Mouse (Mus musculus) regulatory T cell (primary cell): ENCODE results near the gene Selenov.

Experiments
- in situ Hi-C: fragments of 300-600 bp; cut with MboI, MseI; formaldehyde crosslinking; loops from one replicate; pipeline ENCODE4 v1.15.1; 2025; ENCODE audit warnings: high pct_unique_total_duplicates

Selenov gene

GRCm38 (mm10) chr7:28298837-28299625 is 8.0 kb upstream of the Selenov start:
- in situ Hi-C loops = no loop called here

GRCm38 (mm10) chr7:28294481-28294880 is 3.5 kb upstream of the Selenov start:
- in situ Hi-C loops = loop anchor here (5.0 kb wide), 1 partner anchor 87 kb away; no protein-coding TSS in a partner anchor

- in situ Hi-C loops = loop anchor here (5.0 kb wide), 1 partner anchor 83 kb away; no protein-coding TSS in a partner anchor
Observed at GRCm38 (mm10) chr7:28290165-28290564, 821 bp downstream of the Selenov start.

- in situ Hi-C loops = no loop called here
Observed at GRCm38 (mm10) chr7:28280630-28281029, 10.4 kb downstream of the Selenov start.

- in situ Hi-C loops = no loop called here
Observed at GRCm38 (mm10) chr7:28278279-28278652, 12.7 kb downstream of the Selenov start.

- in situ Hi-C loops = no loop called here
Observed at GRCm38 (mm10) chr7:28277615-28278278, 13.2 kb downstream of the Selenov start, which contains the start of gene Eid2b. Gene Eid2b, plus strand, starts transcription at chr7:28277739.

- in situ Hi-C loops = no loop called here
Observed at GRCm38 (mm10) chr7:28277237-28277614, 13.8 kb downstream of the Selenov start.

- in situ Hi-C loops = no loop called here
Observed at GRCm38 (mm10) chr7:28271761-28272160, 19.2 kb downstream of the Selenov start.

GRCm38 (mm10) chr7:28269355-28269754 is 21.6 kb downstream of the Selenov start:
- in situ Hi-C loops = no loop called here

GRCm38 (mm10) chr7:28268576-28268975 is 22.4 kb downstream of the Selenov start:
- in situ Hi-C loops = no loop called here

- in situ Hi-C loops = no loop called here
Observed at GRCm38 (mm10) chr7:28268042-28268531, 22.9 kb downstream of the Selenov start.

- in situ Hi-C loops = no loop called here
Observed at GRCm38 (mm10) chr7:28267129-28268041, 23.6 kb downstream of the Selenov start, which contains the start of gene Eid2. Gene Eid2, plus strand, starts transcription at chr7:28267881.

GRCm38 (mm10) chr7:28265391-28265790 is 25.6 kb downstream of the Selenov start:
- in situ Hi-C loops = no loop called here

GRCm38 (mm10) chr7:28263786-28264185 is 27.2 kb downstream of the Selenov start:
- in situ Hi-C loops = no loop called here

- in situ Hi-C loops = no loop called here
Observed at GRCm38 (mm10) chr7:28262861-28263260, 28.1 kb downstream of the Selenov start.

GRCm38 (mm10) chr7:28255476-28255875 is 35.5 kb downstream of the Selenov start:
- in situ Hi-C loops = no loop called here

GRCm38 (mm10) chr7:28254591-28254990 is 36.4 kb downstream of the Selenov start:
- in situ Hi-C loops = no loop called here

- in situ Hi-C loops = no loop called here
Observed at GRCm38 (mm10) chr7:28251976-28252375, 39.0 kb downstream of the Selenov start.

- in situ Hi-C loops = no loop called here
Observed at GRCm38 (mm10) chr7:28248957-28249356, 42.0 kb downstream of the Selenov start.

GRCm38 (mm10) chr7:28243943-28244342 is 47.0 kb downstream of the Selenov start:
- in situ Hi-C loops = loop anchor here (5.0 kb wide), 1 partner anchor 43 kb away; no protein-coding TSS in a partner anchor
